Mouse (Mus musculus): ENCODE measurements around the gene Pum2.

GRCm38 (mm10) chr12:8786984-8787730, 113.2 kb downstream of the Pum2 start:
- TF ChIP-seq CTCF (IDR thresholded peaks at IDR 0.05; ENCODE audit: insufficient read depth, low read length), result no peak
- no peak for TF ChIP-seq POLR2A (IDR thresholded peaks at IDR 0.05; ENCODE audit: borderline replicate concordance, extremely low read depth, low read depth, low read length)

Measured in lung, adult 2 months (tissue).